Mouse (Mus musculus) spleen, adult 2 months (tissue): ENCODE data around the gene Sap30.

Experiments used
- CTCF ChIP-seq: fragments of 200-500 bp; IDR thresholded peaks from 2 replicates; pipeline ENCODE4 v1.5.1; 2011; ENCODE audit warnings: mild to moderate bottlenecking, inconsistent platforms; ENCODE audit not compliant: insufficient read depth, insufficient read length, insufficient replicate concordance; ENCODE audit errors: extremely low read depth
- POLR2A ChIP-seq: fragments of 200-500 bp; IDR thresholded peaks from 2 replicates; pipeline ENCODE4 v1.6.1; 2011; ENCODE audit warnings: low read depth, low read length, inconsistent platforms

DNA sequence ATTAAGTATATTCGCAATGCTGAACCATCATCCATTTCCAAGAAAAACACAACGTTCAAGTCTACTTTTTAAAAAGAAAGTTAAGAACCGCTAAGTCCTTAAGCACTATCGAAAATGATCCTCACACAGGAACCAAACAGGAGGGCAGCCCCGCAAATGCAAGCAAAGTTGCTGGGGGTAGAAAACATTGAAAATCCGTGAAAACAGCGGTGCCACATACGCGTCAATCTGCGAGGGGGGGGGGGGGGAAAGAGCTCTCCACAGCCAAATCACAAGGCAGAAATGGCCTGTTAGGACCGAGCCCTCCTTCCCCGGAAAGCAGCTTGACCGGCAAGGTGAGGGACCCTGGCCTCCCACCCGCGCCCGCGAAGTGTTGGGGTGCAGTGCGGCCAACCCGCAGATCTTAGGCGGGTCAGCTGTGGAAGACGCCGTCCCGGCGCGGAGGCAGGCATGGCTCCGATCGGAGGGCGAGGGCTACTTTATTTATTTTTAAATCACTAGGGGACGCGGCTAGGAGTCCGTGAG is 23.2 kb upstream of the Sap30 start:
- TF ChIP-seq CTCF (no peak), POLR2A (no peak)
